Mouse (Mus musculus) spleen, adult 2 months (tissue): ENCODE results near the gene B4galt5. TPM values are rescaled to one million over a fixed set of nuclear protein-coding genes. Genes with fewer than 3 reads are reported as not detected.

Experiments
- DNase-seq, 2 experiments: peaks; one replicate each; pipeline versions ENCODE4 v3.0.0 to v3.0.0-alpha.2; 2012 to 2021; ENCODE audit warnings: low spot score in 2 of 2, low read depth in 1 of 2
- H3K27ac ChIP-seq: fragments of 200-500 bp; 2 replicates; pipeline ENCODE4 v1.5.1; 2012; ENCODE audit warnings: low read length, inconsistent platforms; ENCODE audit not compliant: insufficient read depth
- H3K27me3 ChIP-seq: fragments of 200-500 bp; 2 replicates; pipeline ENCODE4 v1.6.1; 2012; ENCODE audit warnings: mild to moderate bottlenecking, moderate library complexity, low read length, inconsistent platforms; ENCODE audit not compliant: control insufficient read depth, insufficient read depth
- H3K36me3 ChIP-seq: fragments of 200-500 bp; 2 replicates; pipeline ENCODE4 v1.6.1; 2012; ENCODE audit warnings: mild to moderate bottlenecking, low read length, inconsistent platforms; ENCODE audit not compliant: control insufficient read depth, insufficient read depth
- H3K4me1 ChIP-seq: fragments of 200-500 bp; 2 replicates; pipeline ENCODE4 v1.6.1; 2011; ENCODE audit warnings: inconsistent platforms; ENCODE audit not compliant: control insufficient read depth, insufficient read depth, insufficient read length
- H3K4me3 ChIP-seq: fragments of 200-500 bp; 2 replicates; pipeline ENCODE4 v1.5.1; 2011; ENCODE audit warnings: mild to moderate bottlenecking, inconsistent platforms; ENCODE audit not compliant: insufficient read depth, insufficient read length; ENCODE audit errors: extremely low read depth
- CTCF ChIP-seq: fragments of 200-500 bp; IDR thresholded peaks from 2 replicates; pipeline ENCODE4 v1.5.1; 2011; ENCODE audit warnings: mild to moderate bottlenecking, inconsistent platforms; ENCODE audit not compliant: insufficient read depth, insufficient read length, insufficient replicate concordance; ENCODE audit errors: extremely low read depth
- POLR2A ChIP-seq: fragments of 200-500 bp; IDR thresholded peaks from 2 replicates; pipeline ENCODE4 v1.6.1; 2011; ENCODE audit warnings: low read depth, low read length, inconsistent platforms
- WGBS: fragments of 180-500 bp; shearing (Covaris S2); methylation state at CpG from one replicate; pipeline ENCODE4 v1.1.7; 2018; 5-methylcytosine and 5-hydroxymethylcytosine counted together
- polyA plus RNA-seq: library from polyadenylated mRNA; depleted of rRNA; stranded (reverse); fragments of >200 nt; gene quantifications from 2 replicates; pipeline ENCODE4 v1.2.3, GENCODE M21; 2012

The B4galt5 gene
- polyA plus RNA-seq, 1 experiment: 20.5 TPM

DNA sequence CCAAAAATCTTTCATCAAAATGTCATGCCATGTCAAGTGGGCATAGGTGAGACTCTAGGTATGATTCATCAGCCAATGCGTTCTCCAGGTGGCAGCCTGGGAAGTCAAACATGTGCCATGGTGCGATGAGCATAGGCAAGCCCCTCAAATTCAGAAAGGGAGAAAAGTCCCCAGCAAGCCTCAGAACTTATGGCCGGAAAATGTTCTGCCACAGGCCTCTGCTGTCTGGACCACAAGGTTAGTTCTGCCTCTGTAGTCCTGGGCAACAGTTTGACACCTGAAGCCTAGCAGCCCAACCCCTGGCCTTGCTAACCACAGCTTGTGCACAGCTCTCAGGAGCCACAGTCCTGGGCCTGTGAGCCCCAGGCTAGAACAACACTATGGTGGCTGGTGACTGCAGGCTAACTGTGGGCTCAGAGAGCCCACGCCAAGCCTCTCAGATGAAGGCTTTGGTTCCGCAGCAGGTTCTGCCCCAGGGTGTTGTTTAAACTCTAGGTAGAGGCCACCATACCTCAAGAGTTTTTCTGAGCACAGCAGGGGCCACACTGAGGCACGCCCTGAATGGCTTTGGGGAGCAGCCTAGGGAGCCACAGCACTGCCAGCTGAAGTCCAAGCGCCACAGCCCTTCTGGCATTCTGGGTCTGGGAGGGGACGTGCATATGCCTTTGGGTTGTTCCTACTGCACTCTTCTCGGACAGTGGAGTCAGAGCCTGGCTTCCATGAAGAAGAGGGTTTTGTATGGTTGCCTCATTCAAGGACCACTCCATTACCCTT is 14.5 kb upstream of the B4galt5 start:
- DNase-seq: no peak
- H3K27me3 ChIP-seq: no peaks in the 10 kb centered on the region
- 66% methylated on average over 9 of the region's 9 CpGs for WGBS
- TF ChIP-seq CTCF (no peak), POLR2A (no peak)
- peak overlapping the region; percentile 16; the same call in 1 of the 2 replicates for H3K27ac ChIP-seq
- H3K36me3 ChIP-seq: no peaks in the 10 kb centered on the region
- H3K4me1 ChIP-seq: peaks cover 25% of the 10 kb centered on the region; the same call in 1 of the 2 replicates
- no peak overlapping the region for H3K4me3 ChIP-seq

DNA sequence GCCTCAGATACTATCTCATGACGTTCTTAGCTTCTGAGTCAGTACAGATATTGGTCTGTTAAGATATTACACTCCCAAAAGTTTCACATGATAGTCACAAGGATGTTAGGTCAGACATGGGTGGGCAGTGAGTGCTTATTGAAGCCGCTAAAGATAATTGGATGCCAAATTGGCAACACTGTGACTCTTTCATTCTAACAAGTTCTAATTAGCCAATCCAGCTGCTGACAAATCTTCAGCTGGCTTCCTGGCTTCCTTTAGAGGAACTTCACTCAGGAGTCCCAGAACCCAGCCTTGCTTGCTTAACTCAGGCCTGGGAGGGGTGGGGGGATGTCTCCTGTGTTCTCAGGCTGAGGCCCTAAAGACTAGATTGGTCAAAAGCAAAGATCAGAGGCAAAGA is 9.5 kb upstream of the B4galt5 start:
- WGBS: 66% methylated on average over 2 of the region's 2 CpGs
- Histone ChIP-seq H3K36me3 (no peaks in the 10 kb centered on the region), H3K4me1 (peaks cover 18% of the 10 kb centered on the region; the same call in 1 of the 2 replicates), H3K4me3 (no peak overlapping the region), H3K27ac (peak overlapping the region; percentile 15; the same call in 1 of the 2 replicates), H3K27me3 (no peaks in the 10 kb centered on the region)
- DNase-seq: no peak
- TF ChIP-seq CTCF (no peak), POLR2A (no peak)

DNA sequence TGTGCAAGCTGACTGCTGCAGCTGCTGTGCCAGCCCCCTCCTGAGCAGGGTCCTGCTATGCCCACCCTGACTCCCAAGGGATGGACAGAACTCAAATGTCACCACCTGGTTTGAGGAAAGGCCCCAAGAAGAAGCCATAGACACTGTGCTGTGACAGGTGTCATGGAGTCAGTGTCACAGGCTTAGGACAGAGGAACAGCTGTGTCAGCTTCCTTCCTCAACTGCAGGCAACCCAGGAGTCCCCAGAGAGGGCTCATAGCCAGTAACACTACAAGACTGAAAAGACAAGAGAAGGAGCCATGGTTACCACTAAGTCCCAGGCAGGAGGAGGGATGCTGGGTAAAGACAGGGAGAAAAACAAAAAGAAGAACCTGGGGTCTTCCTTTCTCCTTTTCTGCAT is 7.9 kb upstream of the B4galt5 start:
- peaks cover 17% of the 10 kb centered on the region; the same call in 1 of the 2 replicates for H3K4me1 ChIP-seq
- no peaks in the 10 kb centered on the region for H3K36me3 ChIP-seq
- no peaks in the 10 kb centered on the region for H3K27me3 ChIP-seq
- DNase-seq: no peak
- TF ChIP-seq CTCF: no peak
- no peak for TF ChIP-seq POLR2A
- no peak overlapping the region for H3K4me3 ChIP-seq
- H3K27ac ChIP-seq: no peak overlapping the region

DNA sequence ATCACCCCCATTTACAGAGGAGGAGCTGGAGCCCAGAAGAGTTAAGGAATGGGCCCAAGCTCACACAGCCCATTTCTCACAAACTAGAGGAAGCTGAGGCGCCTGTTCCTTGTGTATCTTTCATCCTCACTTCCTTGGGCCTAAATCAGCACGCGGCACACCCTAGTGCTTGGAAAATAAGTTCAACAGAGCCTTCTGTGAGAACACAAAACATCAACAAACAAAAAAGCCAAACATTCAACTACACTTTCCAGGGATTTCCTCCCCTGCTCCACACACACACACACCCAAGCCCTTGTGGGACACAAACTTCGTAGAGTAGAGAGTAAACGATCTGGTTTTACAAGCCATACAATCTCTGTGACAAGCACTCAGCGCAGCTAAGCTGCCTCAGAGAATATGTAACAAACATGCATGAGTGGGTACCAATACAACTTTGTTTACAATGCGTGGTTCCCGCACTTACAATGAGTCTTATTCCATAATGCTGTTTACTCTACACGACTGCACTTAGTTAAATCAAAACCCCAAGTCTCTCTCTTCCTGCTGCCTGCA is 5.7 kb upstream of the B4galt5 start:
- no peaks in the 10 kb centered on the region for H3K27me3 ChIP-seq
- no peak overlapping the region for H3K4me3 ChIP-seq
- DNase-seq: no peak
- WGBS: 90% methylated on average over 9 of the region's 9 CpGs
- TF ChIP-seq CTCF (no peak), POLR2A (no peak)
- H3K27ac ChIP-seq: no peak overlapping the region
- no peaks in the 10 kb centered on the region for H3K36me3 ChIP-seq
- H3K4me1 ChIP-seq: peaks cover 31% of the 10 kb centered on the region; the same call in 1 of the 2 replicates

DNA sequence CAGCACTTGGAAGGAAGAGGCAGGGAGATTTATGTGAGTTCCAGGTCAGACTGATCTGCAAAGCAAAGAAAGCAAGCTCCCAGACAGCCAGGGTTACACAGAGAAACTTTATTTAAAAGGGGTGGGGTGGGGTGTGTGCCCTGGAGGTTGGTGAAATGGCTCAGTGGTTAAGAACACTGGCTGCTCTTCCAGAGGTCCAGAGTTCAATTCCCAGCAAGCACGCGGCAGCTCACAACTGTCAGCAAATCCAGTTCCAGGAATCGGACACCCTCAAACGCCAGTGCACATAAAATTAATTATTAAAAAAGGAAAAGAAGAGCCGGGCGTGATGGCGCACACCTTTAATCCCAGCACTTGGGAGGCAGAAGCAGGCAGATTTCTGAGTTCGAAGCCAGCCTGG is 5.1 kb upstream of the B4galt5 start:
- no peak overlapping the region for H3K27ac ChIP-seq

DNA sequence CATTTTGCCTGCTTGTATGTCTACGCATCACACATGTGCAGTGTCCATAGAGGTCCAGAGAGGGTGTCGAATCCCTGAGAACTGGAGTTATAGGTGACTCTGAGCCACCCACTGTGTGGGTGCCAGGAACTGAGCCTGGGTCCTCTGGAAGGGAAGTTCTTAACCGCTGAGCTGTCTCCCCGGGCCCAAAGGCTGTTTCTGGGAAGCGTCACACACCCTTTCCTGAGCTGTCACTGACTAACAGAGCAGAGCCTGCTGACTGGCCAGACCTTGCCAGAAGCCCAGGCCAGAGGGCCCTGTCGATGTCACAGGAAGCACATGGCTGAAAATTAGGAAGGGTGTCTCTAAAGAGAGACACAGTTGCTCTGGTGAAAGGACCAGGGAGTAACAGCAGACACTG is 3.5 kb upstream of the B4galt5 start:
- 49% methylated on average over 6 of the region's 6 CpGs for WGBS
- Histone ChIP-seq H3K36me3 (no peaks in the 10 kb centered on the region), H3K4me3 (no peak overlapping the region), H3K27ac (0 out of 2 replicates have a peak overlapping the region, but pooled peaks have one; percentile 7), H3K27me3 (no peaks in the 10 kb centered on the region), H3K4me1 (peaks cover 27% of the 10 kb centered on the region; the same call in 1 of the 2 replicates)
- TF ChIP-seq POLR2A (no peak), CTCF (no peak)
- no peak for DNase-seq

More for the DNA sequence above, 5.1 kb upstream of the B4galt5 start:
- 95% methylated on average over 8 of the region's 8 CpGs for WGBS
- TF ChIP-seq POLR2A (no peak), CTCF (no peak)
- Histone ChIP-seq H3K27me3 (no peaks in the 10 kb centered on the region), H3K4me3 (no peak overlapping the region), H3K4me1 (peaks cover 31% of the 10 kb centered on the region; the same call in 1 of the 2 replicates), H3K36me3 (no peaks in the 10 kb centered on the region)
- no peak for DNase-seq

DNA sequence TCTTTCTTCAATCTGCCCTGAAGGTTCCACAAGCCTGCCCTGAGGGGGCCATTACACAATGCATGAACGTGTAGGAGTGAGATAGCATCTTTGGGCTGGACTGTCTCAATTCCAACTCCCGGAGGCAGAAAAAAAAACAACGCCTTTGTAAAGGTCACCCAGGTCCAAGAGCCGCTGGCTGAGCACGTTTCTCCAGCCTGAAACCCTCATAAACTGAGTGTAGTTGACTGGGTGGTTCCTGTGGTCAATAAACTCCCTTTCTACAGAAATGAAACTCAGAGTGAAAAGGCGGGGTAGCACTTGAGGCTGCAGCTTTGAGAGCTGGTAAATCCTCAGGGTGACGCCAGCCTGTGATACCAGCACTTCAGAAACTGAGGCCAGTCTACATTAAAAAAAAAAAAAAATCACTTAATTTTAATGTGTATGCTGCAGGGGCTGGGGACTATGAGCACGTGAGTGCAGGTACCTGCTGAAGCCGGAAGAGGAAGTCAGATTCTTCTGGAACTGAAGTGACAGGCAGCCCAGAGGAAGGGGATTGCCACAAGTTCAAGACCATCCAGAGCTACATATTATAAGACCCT is 2.5 kb upstream of the B4galt5 start:
- no peak for TF ChIP-seq POLR2A
- no peak for TF ChIP-seq CTCF
- no peaks in the 10 kb centered on the region for H3K27me3 ChIP-seq
- no peak overlapping the region for H3K4me3 ChIP-seq
- WGBS: 9% methylated on average over 9 of the region's 9 CpGs
- no peak for DNase-seq
- H3K36me3 ChIP-seq: no peaks in the 10 kb centered on the region
- H3K27ac ChIP-seq: peak overlapping the region; percentile 80
- peaks cover 24% of the 10 kb centered on the region; the same call in 1 of the 2 replicates for H3K4me1 ChIP-seq
